Mouse (Mus musculus): ENCODE measurements around the gene Ddx41.

- TF ChIP-seq CTCF (IDR thresholded peaks at IDR 0.05; ENCODE audit: insufficient read depth, low read length) (no peak), POLR2A (IDR thresholded peaks at IDR 0.05; ENCODE audit: borderline replicate concordance, extremely low read depth, low read depth, low read length) (no peak)
Observed at GRCm38 (mm10) chr13:55484520-55485088, 51.9 kb downstream of the Ddx41 start.

Measured in lung, adult 2 months (tissue).